Comparison of ENCODE assay signal across 27 mouse cellular contexts in the genomic region with DNA sequence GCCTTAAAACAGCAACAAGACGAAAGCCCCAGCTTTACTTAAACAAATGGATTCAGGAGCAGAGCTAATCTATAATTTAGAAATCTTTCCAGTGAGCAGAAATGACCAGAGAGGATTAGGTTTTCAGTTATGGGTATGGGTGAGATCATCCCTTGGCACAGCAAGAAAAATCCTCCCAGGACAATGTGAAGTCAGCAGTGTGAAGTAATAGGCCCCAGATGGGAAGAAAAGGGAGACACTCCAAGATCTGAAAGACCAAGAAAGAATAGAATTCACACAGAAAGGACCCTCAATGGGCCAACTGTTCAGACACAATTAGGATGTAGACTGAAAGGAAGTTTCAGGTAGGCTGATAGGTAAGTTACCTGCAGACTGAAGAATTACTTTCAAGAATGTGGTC. TPM values are rescaled to one million over a fixed set of nuclear protein-coding genes. Genes with fewer than 3 reads are reported as not detected.
DNase-seq lines count a peak whose midpoint lies in the region; ATAC-seq and TF ChIP-seq lines count a peak whose summit lies in the region.
"Had no signal": no experiment of that assay in that cellular context is flagged by ENCODE, and none has a peak within 500 bp of the region (broad histone marks: within the 10 kb centered on the region; RNA-seq: fewer than 3 reads in every experiment).

No protein-coding gene starts in this region.

- ATAC-seq in Patski: peak; percentile 44
- ATAC-seq in embryonic facial prominence, embryonic 15.5 days (ENCODE audit: insufficient number of reproducible peaks, low FRiP score, low TSS enrichment, low read depth): peak; percentile 39; the same call in 1 of the 2 replicates
- ATAC-seq: forebrain, embryonic 15.5 days; intestine, postnatal 0 days had no signal

- H3K4me3 ChIP-seq in embryonic facial prominence, embryonic 15.5 days (replicated peaks): no peak overlapping the region
- H3K4me3 ChIP-seq: erythroblast, embryonic 14.5 days; forebrain, embryonic 12.5 days; forebrain, embryonic 15.5 days; heart, embryonic 12.5 days; heart, embryonic 15.5 days; hindbrain, embryonic 12.5 days; hindbrain, embryonic 15.5 days had no signal

- no peak overlapping the region for H3K9ac ChIP-seq in embryonic facial prominence, embryonic 15.5 days
- H3K9ac ChIP-seq: forebrain, embryonic 12.5 days; forebrain, embryonic 15.5 days; heart, embryonic 12.5 days; heart, embryonic 15.5 days; hindbrain, embryonic 12.5 days; hindbrain, embryonic 15.5 days had no signal

- in situ Hi-C loops in Patski (cut with MboI; ENCODE audit: low pct_unique_long_range_greater_than_20kb): no loop called here

- intact Hi-C loops in left cerebral cortex, postnatal 4 days (cut with DNase I): no loop called here

- H3K9me3 ChIP-seq in embryonic facial prominence, embryonic 15.5 days (replicated peaks): no peaks in the 10 kb centered on the region
- H3K9me3 ChIP-seq: forebrain, embryonic 12.5 days; forebrain, embryonic 15.5 days; G1E; heart, embryonic 12.5 days; heart, embryonic 15.5 days; hindbrain, embryonic 12.5 days; hindbrain, embryonic 15.5 days had no signal

- no peak overlapping the region for H3K4me2 ChIP-seq in embryonic facial prominence, embryonic 15.5 days (replicated peaks)
- H3K4me2 ChIP-seq: forebrain, embryonic 12.5 days; forebrain, embryonic 15.5 days; heart, embryonic 12.5 days; heart, embryonic 15.5 days; hindbrain, embryonic 12.5 days; hindbrain, embryonic 15.5 days had no signal

- H3K27me3 ChIP-seq in Patski: no peaks in the 10 kb centered on the region
- no peaks in the 10 kb centered on the region for H3K27me3 ChIP-seq in embryonic facial prominence, embryonic 15.5 days
- H3K27me3 ChIP-seq: CH12.LX; forebrain, embryonic 12.5 days; forebrain, embryonic 15.5 days; heart, embryonic 12.5 days; heart, embryonic 15.5 days; hindbrain, embryonic 12.5 days; hindbrain, embryonic 15.5 days had no signal

- no peaks in the 10 kb centered on the region for H3K36me3 ChIP-seq in embryonic facial prominence, embryonic 15.5 days
- H3K36me3 ChIP-seq: forebrain, embryonic 12.5 days; forebrain, embryonic 15.5 days; G1E; heart, embryonic 12.5 days; heart, embryonic 15.5 days; hindbrain, embryonic 12.5 days; hindbrain, embryonic 15.5 days had no signal

- no peak overlapping the region for H3K27ac ChIP-seq in embryonic facial prominence, embryonic 15.5 days (replicated peaks)
- H3K27ac ChIP-seq: forebrain, embryonic 12.5 days; forebrain, embryonic 15.5 days; heart, embryonic 15.5 days; hindbrain, embryonic 12.5 days; hindbrain, embryonic 15.5 days had no signal

- no peak for TF ChIP-seq CTCF in Patski (IDR thresholded peaks at IDR 0.05)

- H3K4me1 ChIP-seq in embryonic facial prominence, embryonic 15.5 days: no peaks in the 10 kb centered on the region
- H3K4me1 ChIP-seq: forebrain, embryonic 12.5 days; forebrain, embryonic 15.5 days; heart, embryonic 12.5 days; heart, embryonic 15.5 days; hindbrain, embryonic 12.5 days; hindbrain, embryonic 15.5 days had no signal

- 34% methylated on average over 1 of the region's 1 CpGs for WGBS in embryonic facial prominence, embryonic 15.5 days

- POLR2A ChIA-PET in Patski (lab: Charles Lee): no interaction called here

- DNase-seq in gastrocnemius, adult 18-20 months (ENCODE audit: low spot score): peak; percentile 23
- DNase-seq in gastrocnemius, adult 8-10 months (ENCODE audit: low spot score in 2 of 2): no peak
- no peak for DNase-seq in Patski (ENCODE audit: low read depth, low spot score)
- DNase-seq in heart, adult 9 months (ENCODE audit: low spot score in 2 of 2): no peak
- no peak for DNase-seq in left cerebral cortex, postnatal 4 days
- DNase-seq: adrenal gland, postnatal 10 days; adrenal gland, postnatal 36 days; B cell, adult 2 months; cerebellum, adult 18-20 months; cerebellum, adult 9-10 months; cerebellum, postnatal 14 days; gastrocnemius, postnatal 14 days; heart, adult 11 months; heart, postnatal 14 days; kidney, adult 2 months had no signal

- CTCF ChIA-PET in Patski (lab: Charles Lee): interaction anchor here (0.7 kb wide), 1 partner anchor 16 kb away, joined by 3 read pairs; no protein-coding TSS in a partner anchor

RNA-seq across cellular contexts. Expression of a gene that starts 50.5 kb away (rescaled TPM):
- 1 to 10 TPM; 1.3 to 3.9 TPM for total RNA-seq in gastrocnemius, adult 18-20 months (2021)
- total RNA-seq in gastrocnemius, adult 8-10 months (2022): 1 to 10 TPM; 2.0 to 2.8 (median 2.8) TPM
- 0.03 TPM for polyA plus RNA-seq in Patski (2021)
- 6.2 and 6.4 TPM in 2 replicates for polyA plus RNA-seq in embryonic facial prominence, embryonic 15.5 days (2015; fragmentation: Nextera tagmentation; extraction: Ambion mirVana)
- total RNA-seq in left cerebral cortex, postnatal 4 days (2021): 1 to 10 TPM; 4.1 to 4.6 TPM
- total RNA-seq: CH12.LX; hematopoietic stem cell, adult 5-6 weeks had no signal
- polyA plus RNA-seq: erythroblast, embryonic 14.5 days; G1E had no signal
